Mouse (Mus musculus) small intestine, adult 2 months (tissue): ENCODE measurements around the gene Cnfn. TPM values are rescaled to one million over a fixed set of nuclear protein-coding genes. Genes with fewer than 3 reads are reported as not detected.
"Not testable (repeated sequence)": the region's sequence is repeated elsewhere in the genome, so short reads cannot be mapped to it uniquely, and the experiment has no call there.

Source experiments
- H3K27ac ChIP-seq: fragments of 200-500 bp; 2 replicates; pipeline ENCODE4 v1.5.1; 2012; ENCODE audit warnings: low read depth, low read length, control low read depth, inconsistent platforms; ENCODE audit not compliant: insufficient read depth
- H3K27me3 ChIP-seq: fragments of 200-500 bp; 2 replicates; pipeline ENCODE4 v1.6.1; 2012; ENCODE audit warnings: mild to moderate bottlenecking, moderate library complexity, low read length, inconsistent platforms; ENCODE audit not compliant: control insufficient read depth, insufficient read depth
- H3K36me3 ChIP-seq: fragments of 200-500 bp; 2 replicates; pipeline ENCODE4 v1.6.1; 2012; ENCODE audit warnings: mild to moderate bottlenecking, low read length, control low read depth, inconsistent platforms; ENCODE audit not compliant: control insufficient read depth, insufficient read depth
- H3K4me1 ChIP-seq: fragments of 200-500 bp; 2 replicates; pipeline ENCODE4 v1.6.1; 2012; ENCODE audit warnings: low read length, inconsistent platforms, mixed read lengths; ENCODE audit not compliant: control insufficient read depth, insufficient read depth, insufficient read length
- H3K4me3 ChIP-seq: fragments of 200-500 bp; 2 replicates; pipeline ENCODE4 v1.5.1; 2012; ENCODE audit warnings: low read depth, mild to moderate bottlenecking, control low read depth, inconsistent platforms, low read length, moderate library complexity
- CTCF ChIP-seq: fragments of 200-500 bp; IDR thresholded peaks from 2 replicates; pipeline ENCODE4 v1.5.1; 2012; ENCODE audit warnings: low read depth, mild to moderate bottlenecking, control low read depth, inconsistent platforms, low read length, moderate library complexity, mixed read lengths; ENCODE audit not compliant: insufficient replicate concordance, insufficient read length; ENCODE audit errors: extremely low read depth
- POLR2A ChIP-seq: fragments of 200-500 bp; IDR thresholded peaks from 2 replicates; pipeline ENCODE4 v1.6.1; 2012; ENCODE audit warnings: low read depth, mild to moderate bottlenecking, control low read depth, inconsistent platforms, low read length, moderate library complexity
- WGBS: fragments of 180-500 bp; shearing (Covaris S2); methylation state at CpG from one replicate; pipeline ENCODE4 v1.1.7; 2018; 5-methylcytosine and 5-hydroxymethylcytosine counted together
- polyA plus RNA-seq: library from polyadenylated mRNA; depleted of rRNA; stranded (reverse); fragments of >200 nt; gene quantifications from 2 replicates; pipeline ENCODE4 v1.2.3, GENCODE M21; 2012

Cnfn gene
- polyA plus RNA-seq, 1 experiment = 0.84 TPM

DNA sequence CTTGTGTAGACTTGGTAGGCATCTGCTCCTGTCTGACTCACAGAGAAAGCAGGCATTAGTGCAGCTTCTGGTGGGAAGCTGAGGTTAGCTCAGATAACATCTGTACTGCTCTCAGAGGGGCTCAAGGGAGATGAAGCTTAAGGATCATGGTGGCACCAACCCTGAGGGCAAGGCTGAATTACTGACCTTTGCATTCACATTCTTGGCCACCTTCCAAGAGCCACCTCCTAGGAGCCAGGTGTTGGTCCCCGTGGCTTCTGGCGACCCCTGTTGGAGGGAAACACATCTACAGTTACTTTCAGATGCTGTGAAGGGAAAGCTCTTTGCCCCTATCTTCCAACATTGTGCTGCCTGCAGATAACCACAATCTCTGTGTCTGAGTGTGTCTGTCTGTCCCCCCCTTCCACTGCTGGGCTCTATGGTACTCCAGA, 33.2 kb upstream of the Cnfn start:
- H3K36me3 ChIP-seq = no peaks in the 10 kb centered on the region
- no peak for TF ChIP-seq POLR2A
- TF ChIP-seq CTCF = peak; percentile 93
- no peak overlapping the region for H3K4me3 ChIP-seq
- no peak overlapping the region for H3K27ac ChIP-seq
- H3K27me3 ChIP-seq = no peaks in the 10 kb centered on the region
- 0% methylated on average over 2 of the region's 2 CpGs for WGBS
- peaks cover 3% of the 10 kb centered on the region; the same call in 1 of the 2 replicates for H3K4me1 ChIP-seq

DNA sequence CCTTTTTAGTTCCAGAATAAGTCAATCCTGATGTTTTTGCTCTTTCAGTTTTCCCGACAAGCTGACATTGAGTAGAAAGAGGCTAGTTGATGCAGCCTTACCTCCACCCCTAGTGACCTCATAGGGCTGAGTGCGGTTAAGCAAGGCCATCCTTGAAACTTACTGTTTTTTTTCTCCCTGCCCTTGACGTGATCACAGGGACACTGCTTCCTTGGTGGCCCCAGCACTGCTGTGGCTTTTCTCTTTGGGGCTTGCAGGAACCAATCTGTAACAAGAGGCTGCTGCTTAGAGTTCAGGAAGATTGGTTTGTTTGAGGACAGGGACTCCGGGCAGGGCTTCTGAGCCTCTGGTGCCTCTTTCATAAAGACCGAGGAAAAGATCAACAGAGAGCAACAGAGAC, 32.5 kb upstream of the Cnfn start:
- H3K27ac ChIP-seq = no peak overlapping the region
- no peaks in the 10 kb centered on the region for H3K27me3 ChIP-seq
- no peaks in the 10 kb centered on the region for H3K36me3 ChIP-seq
- WGBS = 65% methylated on average over 5 of the region's 5 CpGs
- TF ChIP-seq CTCF (no peak), POLR2A (no peak)
- H3K4me3 ChIP-seq = no peak overlapping the region
- H3K4me1 ChIP-seq = peaks cover 3% of the 10 kb centered on the region; the same call in 1 of the 2 replicates

DNA sequence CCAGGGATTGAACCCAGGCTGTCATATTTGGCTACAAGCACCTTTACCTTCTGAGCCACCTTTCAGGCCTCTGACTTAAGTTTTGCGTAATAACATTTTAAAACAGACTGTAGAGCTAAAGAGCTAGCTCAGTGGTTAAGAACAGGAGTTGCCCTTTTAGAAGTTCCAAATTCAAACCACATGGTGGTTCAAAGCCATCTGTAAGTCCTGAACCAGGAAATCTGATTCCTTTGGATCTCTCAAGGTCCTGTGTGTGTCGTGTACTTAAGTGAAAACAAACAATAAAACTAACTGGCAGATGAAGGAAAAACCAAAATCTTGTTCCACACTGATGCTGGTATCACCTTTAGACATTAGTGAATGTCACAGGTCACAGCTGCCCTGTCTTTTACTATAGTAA, 32.0 kb upstream of the Cnfn start:
- Histone ChIP-seq H3K27ac (no peak overlapping the region), H3K4me3 (no peak overlapping the region), H3K36me3 (no peaks in the 10 kb centered on the region), H3K4me1 (peaks cover 3% of the 10 kb centered on the region; the same call in 1 of the 2 replicates), H3K27me3 (no peaks in the 10 kb centered on the region)
- 59% methylated on average over 2 of the region's 2 CpGs for WGBS
- no peak for TF ChIP-seq POLR2A
- no peak for TF ChIP-seq CTCF

DNA sequence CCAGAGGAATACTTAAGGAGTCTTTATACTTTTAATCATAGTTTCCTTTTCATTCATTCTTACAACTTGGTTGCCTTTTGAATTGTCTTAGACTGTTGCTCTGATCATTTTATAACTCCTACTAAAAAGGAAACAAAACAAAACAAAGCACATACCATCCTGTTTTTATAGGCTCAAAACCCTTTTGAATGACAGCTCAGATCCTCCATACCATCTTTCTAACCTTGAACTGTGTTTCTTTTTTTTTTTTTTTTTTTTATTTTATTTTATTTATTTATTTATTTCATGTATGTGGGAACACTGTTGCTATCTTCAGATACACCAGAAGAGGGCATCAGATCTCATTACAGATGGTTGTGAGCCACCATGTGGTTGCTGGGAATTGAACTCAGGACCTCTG, 29.5 kb upstream of the Cnfn start:
- H3K4me3 ChIP-seq, H3K27ac ChIP-seq: not testable (repeated sequence)

DNA sequence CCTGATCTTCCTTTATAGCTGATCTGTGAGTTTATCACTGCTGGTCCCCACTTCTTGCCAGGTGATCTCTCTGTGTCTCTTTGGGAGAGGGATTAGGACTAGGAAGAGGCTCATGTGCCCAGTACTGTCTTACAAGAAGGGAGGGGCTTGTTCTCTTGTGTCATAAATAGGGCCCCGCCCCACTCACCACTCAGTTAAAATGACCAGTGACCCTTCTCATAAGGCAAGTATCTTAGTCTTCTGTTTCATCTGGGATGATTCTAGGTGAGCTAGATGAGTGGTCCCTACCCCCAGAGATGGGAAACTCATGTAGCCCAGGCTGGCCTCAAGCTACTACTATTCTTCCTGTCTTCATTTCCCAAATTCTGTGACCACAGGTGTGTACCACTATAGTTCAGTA, 29.1 kb upstream of the Cnfn start, which contains the start of gene Lipe:
Gene Lipe (minus strand): TSS at position 101 of the 400 bp plus-strand sequence.
- peaks cover 9% of the 10 kb centered on the region for H3K4me1 ChIP-seq
- no peak within 1 kb of the TSS for H3K27ac ChIP-seq
- 100% methylated on average over 1 of the region's 1 CpGs for WGBS
- no peak within 1 kb of the TSS for H3K4me3 ChIP-seq
- H3K36me3 ChIP-seq = no peaks in the 10 kb centered on the region
- TF ChIP-seq CTCF (no peak), POLR2A (no peak)
- H3K27me3 ChIP-seq = no peaks in the 10 kb centered on the region

More for the DNA sequence above, 29.5 kb upstream of the Cnfn start:
- not testable (repeated sequence) for H3K27me3 ChIP-seq, H3K4me1 ChIP-seq, H3K36me3 ChIP-seq

DNA sequence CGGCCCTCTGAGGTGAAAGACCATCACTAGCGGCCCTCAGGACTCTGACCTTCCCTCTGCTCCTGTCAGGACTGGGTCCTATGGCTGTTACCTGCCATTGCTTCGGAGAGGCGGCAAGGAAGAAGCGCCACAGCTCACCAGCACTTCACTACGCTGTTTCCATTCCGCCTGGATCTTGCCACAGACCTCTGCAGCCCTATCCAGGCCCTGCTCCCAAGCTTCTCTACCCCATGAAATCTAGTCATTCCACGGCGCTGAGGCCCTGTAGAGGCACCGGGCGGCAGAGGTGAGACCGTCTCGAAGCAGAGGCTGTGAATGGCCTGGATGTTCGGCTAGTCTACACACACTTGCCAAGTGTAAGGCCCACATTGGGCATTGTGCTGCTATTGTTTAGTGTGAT, 27.1 kb upstream of the Cnfn start:
- no peak overlapping the region for H3K4me3 ChIP-seq
- no peaks in the 10 kb centered on the region for H3K27me3 ChIP-seq
- WGBS = 97% methylated on average over 14 of the region's 14 CpGs
- H3K27ac ChIP-seq = no peak overlapping the region
- TF ChIP-seq CTCF (no peak), POLR2A (no peak)
- peaks cover 21% of the 10 kb centered on the region for H3K4me1 ChIP-seq
- H3K36me3 ChIP-seq = no peaks in the 10 kb centered on the region

DNA sequence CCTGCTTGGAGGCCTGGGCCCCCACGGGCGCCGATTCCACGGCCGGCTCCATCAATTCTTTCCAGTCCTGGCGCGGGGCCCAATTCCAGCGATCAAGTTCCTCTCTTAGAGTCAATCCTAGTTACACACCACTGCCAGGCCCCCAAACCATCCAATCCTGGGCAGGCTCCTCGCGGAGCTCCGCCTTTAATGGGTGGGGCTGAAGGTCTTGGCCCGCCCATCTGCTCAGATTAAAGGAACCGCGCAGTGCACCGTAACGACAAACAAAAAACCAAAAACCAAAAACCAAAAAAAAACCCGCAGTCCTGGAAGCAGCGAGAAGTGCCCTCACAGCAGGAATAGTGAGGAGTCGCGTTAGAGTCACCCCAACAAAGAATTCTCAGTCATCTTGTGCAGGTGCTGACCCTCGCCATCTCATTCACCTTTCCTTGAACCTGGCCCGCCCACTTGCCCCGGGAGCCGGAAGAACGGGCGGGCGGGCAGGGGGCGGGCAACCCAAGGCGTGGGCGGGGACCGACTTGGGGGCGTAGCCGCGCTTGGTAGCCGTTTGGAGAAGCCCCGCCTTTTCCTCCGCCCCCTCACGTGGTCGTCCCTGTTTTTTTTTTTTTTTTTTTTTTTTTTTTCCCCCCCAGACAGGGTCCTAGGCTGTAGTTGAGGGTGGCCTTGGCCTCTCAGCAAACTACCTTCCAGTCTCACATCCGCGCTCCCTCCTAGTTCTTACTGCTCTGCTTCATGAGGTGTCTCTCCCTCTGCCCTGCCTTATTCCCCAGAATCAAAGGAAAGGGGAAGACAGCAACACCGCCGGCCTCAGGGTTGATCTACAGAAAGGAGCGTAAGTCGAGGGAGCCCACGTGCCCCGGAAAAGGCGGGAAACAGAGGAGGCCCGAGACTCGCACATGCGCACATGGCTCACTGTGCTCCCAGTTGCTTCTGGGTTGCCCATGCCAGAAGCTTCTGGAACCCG, 26.3 kb upstream of the Cnfn start:
- TF ChIP-seq POLR2A (0 out of 2 replicates have a peak, but pooled peaks have one; percentile 51), CTCF (0 out of 2 replicates have a peak, but pooled peaks have one; percentile 8)
- WGBS = 4% methylated on average over 52 of the region's 52 CpGs
- Histone ChIP-seq H3K4me1 (peaks cover 26% of the 10 kb centered on the region), H3K4me3 (peak overlapping the region; percentile 79), H3K27ac (peak overlapping the region; percentile 74), H3K27me3 (no peaks in the 10 kb centered on the region), H3K36me3 (no peaks in the 10 kb centered on the region)

DNA sequence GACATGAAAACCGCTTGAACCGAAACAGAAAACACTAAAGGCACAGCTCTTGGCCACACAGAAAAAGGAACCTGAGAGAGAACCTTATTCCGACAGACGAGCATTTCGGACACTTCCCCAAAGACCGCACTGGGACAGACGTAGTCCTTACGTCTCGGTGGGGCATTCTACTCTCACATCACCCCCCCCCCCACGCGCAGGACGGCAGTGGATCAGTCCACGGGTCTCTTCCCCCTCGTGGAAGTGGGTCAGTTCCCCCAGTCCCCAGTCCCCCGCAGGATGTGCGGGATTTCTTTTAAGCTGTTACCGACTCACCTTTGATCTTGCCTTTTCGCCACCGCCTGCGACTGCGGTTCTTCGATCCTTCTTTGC, 25.6 kb upstream of the Cnfn start:
- Histone ChIP-seq H3K27me3 (no peaks in the 10 kb centered on the region), H3K36me3 (no peaks in the 10 kb centered on the region), H3K4me3 (peak overlapping the region; percentile 79), H3K27ac (peak overlapping the region; percentile 74), H3K4me1 (peaks cover 33% of the 10 kb centered on the region)
- under 1% methylated on average over 22 of the region's 22 CpGs for WGBS
- TF ChIP-seq POLR2A = no peak
- TF ChIP-seq CTCF = no peak
